Mouse (Mus musculus): ENCODE data around the gene Ccr1l1.

DNA sequence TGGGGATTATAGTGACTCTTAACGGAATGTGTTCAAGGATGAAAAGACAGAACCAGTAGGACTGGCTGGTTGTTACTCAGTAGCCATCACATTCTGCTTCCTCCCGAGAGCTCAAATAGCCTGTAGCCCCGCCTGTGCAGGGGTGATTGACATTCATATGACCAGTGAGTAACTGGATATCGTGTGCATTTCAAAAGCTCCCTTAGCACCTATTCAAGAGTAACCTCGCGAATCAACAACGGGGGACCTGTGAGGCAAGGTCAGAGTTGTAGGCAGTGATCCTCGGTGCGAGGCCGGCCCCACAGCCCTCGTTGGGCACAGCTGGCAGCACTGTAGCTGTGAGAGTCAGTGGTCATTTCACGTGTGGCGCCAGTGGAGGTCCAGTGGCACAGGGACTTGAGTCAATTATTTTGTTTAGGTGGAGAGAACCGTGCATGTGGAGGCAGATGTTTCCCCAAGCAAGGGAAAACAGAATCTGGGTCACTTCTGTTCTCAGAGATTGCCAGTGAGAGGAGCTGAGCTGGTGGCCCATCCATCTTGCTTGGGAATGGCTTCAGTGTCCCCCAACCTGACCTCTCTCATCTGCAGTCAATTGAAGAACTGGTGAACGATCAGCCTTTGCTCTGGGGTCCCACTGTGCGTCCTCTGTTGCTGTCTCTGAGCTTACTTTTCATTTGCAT is 50.8 kb downstream of the Ccr1l1 start:
- no peak for TF ChIP-seq CTCF (IDR thresholded peaks at IDR 0.05; ENCODE audit: borderline replicate concordance, insufficient read depth, low read length)
- TF ChIP-seq POLR2A (IDR thresholded peaks at IDR 0.05; ENCODE audit: low read depth, low read length), result no peak
